Mouse (Mus musculus): ENCODE measurements around the gene Prss37. TPM values are rescaled to one million over a fixed set of nuclear protein-coding genes. Genes with fewer than 3 reads are reported as not detected.
A peak's percentile ranks its signal among the peaks of the same experiment; 100 is the strongest.

The Prss37 gene
- total RNA-seq (2021) = not detected
- long read RNA-seq, experiment 1 = 0 reads
- long read RNA-seq, experiment 2 = 0 reads

DNA sequence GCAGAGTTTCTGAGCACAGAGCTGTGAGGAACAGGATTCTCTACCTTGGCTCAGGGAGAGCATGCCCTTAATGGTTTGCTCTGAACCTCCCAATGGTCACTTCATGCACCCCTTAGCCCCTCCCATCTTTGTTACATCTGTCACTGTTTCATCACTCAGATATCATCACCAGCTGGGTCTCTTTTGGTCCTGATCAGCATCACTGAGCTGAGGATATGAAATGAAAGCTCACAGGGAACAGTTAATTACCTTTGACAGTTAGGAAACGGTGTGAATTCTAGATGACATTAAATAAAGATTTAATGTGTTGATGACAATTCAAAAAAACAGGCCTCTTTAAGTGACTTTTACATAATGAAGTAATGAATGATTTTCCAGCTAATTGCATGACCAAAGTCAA is at the start of gene Prss37:
Prss37 (minus strand) TSS at position 101 of the 400 bp plus-strand sequence.
- no peak for DNase-seq (ENCODE audit: low spot score in 2 of 2)
- intact Hi-C loops (cut with DNase I) = no loop called here

DNA sequence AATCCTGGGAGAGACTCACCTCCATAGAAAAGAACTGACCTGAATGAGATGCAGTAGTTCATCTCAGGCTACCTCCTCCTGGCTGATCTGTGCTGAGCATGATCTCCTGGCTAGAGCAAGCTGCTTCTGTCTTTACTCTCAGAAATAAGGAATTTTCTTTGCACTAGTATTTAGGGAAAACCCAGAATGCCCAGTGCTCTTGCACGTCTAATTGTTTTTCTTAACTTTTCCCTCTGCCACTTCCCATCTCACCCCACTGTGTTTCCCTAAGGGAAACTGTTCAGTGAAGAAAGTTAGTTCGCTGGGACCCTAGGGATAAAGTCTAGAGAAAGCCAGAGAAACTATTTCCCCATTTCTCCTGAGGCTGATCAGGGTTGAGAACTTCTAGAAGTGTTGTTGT is 35.6 kb upstream of the Prss37 start, which contains the start of gene Olfr461:
Olfr461 (minus strand) TSS at position 101 of the 400 bp plus-strand sequence.
- intact Hi-C loops (cut with DNase I) = no loop called here
- DNase-seq (ENCODE audit: low spot score in 2 of 2) = no peak

DNA sequence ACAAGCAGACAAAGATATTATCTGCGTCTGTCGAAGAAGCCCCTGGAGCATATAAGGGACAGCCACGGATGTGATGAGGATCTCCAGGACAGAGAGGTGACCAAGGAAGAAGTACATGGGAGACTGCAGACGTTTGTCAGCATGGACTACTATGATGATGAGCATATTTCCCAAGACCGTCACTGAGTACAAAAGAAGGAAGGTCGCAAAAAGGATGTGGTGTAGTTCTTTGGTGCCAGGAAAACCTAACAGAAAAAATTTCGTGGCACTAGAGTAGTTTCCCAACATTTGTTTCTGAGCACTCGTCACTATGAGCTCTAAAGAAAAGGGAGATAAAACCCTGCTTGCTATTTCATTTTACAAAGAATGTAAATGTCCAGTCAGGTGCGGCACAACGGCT is 25.4 kb upstream of the Prss37 start:
- intact Hi-C loops (cut with DNase I) = no loop called here
- DNase-seq (ENCODE audit: low spot score in 2 of 2) = no peak

DNA sequence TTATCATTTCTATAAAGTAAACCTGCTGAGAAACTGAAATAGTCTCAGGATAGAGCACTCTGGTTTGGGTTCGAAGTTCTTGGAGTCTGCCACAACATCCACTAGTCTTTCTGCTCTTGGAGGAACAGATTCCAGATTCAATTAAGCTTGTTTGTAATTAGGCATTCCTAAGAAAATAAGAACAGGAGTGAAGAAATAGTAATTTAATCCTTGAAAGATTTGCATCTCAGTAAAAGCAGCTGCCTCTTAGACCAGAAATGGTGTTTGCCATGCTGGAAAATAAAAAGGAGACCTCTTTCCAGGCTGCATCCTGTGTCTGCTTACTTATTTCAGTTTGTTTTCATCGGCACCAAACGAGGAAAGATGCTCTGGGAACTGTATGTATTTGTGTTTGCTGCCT is 26.1 kb downstream of the Prss37 start, which contains the start of gene Tas2r108:
Tas2r108 (plus strand) TSS at position 301 of the 400 bp plus-strand sequence.
- DNase-seq (ENCODE audit: low spot score in 2 of 2) = no peak
- intact Hi-C loops (cut with DNase I) = no loop called here

DNA sequence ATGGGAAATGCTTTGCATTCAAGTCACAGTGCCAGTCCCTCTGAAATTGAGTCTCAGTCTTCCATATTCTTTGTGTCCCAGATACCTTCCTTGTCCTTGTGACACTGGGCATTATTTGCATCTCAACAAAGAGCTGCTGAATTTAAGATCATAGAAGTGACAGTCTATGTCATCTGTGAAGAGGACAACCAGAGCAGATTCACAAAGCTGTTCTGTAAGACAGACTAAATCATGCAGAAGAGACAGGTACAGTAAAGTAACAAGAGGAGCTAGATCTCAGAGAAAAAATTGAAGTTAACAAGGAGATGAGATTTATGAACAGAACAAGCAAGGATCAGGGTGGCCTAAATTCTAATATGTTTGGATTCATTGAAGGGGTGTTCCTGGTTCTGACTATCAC is 28.4 kb downstream of the Prss37 start, which contains the start of gene Tas2r137:
Tas2r137 (plus strand) TSS at position 301 of the 400 bp plus-strand sequence.
- intact Hi-C loops (cut with DNase I) = no loop called here
- DNase-seq (ENCODE audit: low spot score in 2 of 2) = no peak

DNA sequence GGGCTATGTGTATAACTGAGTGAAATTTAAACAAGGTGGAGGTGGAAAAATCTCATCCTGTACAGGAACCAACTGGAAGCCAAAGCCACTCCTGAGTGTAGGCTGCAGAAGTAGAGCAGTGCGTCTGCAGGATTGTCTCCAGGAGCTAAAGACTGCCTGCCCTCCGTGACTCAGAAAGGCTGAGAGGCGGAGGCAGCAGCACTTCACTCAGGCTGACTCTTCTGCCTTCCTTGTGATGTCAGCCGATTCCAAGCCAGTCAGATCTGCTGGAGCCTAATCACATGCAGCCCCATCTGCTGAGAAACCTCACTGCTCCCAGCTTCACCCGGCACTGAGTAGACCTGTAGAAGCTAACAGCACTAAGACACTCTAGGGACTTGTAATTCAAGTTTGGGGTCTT is 37.0 kb downstream of the Prss37 start:
- DNase-seq (ENCODE audit: low spot score in 2 of 2) = no peak
- intact Hi-C loops (cut with DNase I) = no loop called here

DNA sequence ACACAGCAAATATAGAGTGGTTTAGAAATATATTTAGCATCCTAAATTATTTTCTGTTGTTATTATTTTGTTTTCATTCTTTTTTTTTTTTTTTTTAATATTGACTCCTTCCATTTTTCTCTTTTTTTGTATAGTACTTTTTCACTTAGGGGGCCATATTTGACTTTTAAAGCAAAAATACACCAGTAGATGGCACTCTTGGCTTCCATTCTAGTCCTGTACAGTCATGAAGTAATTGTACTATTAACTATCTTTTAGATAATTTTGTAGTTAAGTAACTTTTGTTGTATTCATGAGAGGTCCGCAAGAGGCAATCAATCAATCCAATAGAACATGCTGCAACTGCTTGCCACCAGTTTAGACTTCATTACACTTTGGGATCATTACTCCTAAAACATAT is 39.6 kb downstream of the Prss37 start:
- DNase-seq (ENCODE audit: low spot score in 2 of 2) = peak; percentile 10 to 13
- intact Hi-C loops (cut with DNase I) = loop anchor here (2.0 to 10.0 kb wide), 2 partner anchors 209 to 365 kb away; no protein-coding TSS in a partner anchor

DNA sequence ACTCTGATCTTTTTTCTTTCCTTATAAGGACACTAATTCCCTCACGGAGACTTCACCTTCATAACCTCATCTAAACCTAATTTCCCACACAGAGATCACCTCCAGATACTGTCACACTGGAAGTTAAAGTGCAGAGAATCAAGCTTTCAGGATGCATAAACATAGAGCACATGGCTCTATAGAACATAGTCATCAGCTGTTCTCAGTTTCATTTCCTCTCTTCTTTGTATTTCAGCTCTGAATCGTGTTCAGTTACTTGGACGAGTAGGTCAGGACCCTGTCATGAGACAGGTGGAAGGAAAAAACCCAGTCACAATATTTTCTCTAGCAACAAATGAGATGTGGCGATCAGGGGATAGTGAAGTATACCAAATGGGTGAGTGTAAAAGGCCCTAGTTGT is 43.2 kb downstream of the Prss37 start:
- DNase-seq (ENCODE audit: low spot score in 2 of 2) = no peak
- intact Hi-C loops (cut with DNase I) = loop anchor here (10.0 kb wide), 1 partner anchor 369 kb away; no protein-coding TSS in a partner anchor

DNA sequence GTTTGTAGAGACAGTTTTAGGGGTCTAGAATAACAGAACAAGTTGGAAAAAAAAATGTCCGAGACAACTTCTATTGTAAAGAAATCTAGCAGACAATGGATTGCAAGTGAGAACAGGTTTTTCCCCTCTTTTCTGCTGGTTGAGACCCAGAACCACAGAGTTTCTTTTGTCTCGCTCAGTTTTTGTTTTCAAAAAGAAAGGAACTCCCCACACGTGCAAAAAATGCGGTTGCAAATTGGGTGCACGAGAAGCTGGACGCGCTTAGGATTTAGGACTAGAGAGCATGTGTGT is 47.6 kb downstream of the Prss37 start:
- intact Hi-C loops (cut with DNase I) = loop anchor here (5.0 to 10.0 kb wide), 2 partner anchors 34 to 373 kb away; partner anchors contain the start of genes E330009J07Rik and Wee2
- DNase-seq (ENCODE audit: low spot score in 2 of 2) = no peak

DNA sequence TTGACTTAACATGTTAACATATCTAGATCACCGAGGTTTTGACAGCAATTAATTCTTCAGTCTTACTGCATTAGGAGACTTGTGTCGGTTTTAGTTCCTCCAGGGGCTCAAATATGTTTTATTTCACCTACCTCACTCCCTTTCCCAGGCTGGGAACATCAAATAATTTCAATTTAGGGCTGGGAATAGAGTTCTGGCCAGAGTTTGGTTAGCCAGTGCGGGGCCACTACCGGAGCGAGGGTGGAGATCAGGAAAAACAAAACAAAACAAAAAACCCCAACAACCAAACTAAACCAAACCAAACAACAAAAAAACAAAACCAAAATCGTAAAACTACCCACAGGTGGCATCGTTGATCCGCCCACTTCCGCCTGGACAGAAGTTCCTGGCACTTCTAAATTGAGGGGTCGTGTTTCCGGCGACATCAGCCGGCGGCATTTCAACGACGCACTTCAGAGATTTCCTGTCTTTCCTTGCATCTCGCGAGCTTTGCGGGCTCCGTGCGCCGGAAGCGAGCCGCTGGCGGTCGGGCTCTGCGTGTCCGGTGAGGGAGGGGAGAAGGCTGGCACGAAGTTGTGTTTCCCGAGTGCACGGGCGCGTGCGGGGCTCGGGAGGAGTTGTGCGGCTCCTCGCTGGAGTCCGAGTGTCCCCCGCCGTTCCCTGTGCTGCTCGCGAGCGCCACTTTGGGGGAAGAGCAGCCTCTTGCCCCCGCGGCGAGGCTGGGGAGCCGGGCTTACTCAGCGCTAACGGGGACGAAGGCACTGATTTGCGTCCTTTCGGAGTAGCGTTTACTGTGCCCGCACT is 48.2 kb downstream of the Prss37 start, which contains the start of gene Ssbp1:
Ssbp1 (plus strand) TSS at position 437 of the 804 bp plus-strand sequence.
- intact Hi-C loops (cut with DNase I) = loop anchor here (5.0 to 10.0 kb wide), 2 partner anchors 34 to 374 kb away; partner anchors contain the start of genes E330009J07Rik and Wee2
- peak; percentile 93 to 95 for DNase-seq (ENCODE audit: low spot score in 2 of 2)

DNA sequence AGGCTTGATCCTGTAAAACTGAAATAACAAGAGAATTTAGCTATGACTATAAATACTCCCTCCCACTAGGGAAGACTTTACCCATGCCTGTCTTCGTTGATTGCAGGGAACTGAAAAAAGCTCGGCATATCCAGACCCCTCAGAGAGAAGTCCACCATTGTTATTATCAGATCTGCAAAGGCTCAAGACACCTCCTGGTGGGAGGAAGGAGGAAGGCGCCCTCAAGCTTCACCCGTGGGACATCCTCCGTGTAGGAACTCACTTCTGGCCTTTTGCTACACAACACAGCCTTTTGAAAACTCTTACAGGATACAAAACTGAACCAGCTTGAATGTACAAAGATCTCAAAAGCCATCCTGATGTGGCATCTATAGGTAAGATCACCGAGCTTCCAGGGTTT is 53.6 kb downstream of the Prss37 start:
- intact Hi-C loops (cut with DNase I) = no loop called here
- no peak for DNase-seq (ENCODE audit: low spot score in 2 of 2)

Other genes with a start within 250 kb of the Prss37 start
- gene Agk, start 194.3 kb downstream of the Prss37 start, total RNA-seq (2021) = 10 to 100 TPM; 50.7 to 51.6 TPM
- gene E330009J07Rik, start 83.4 kb downstream of the Prss37 start, total RNA-seq (2021) = 10 to 100 TPM; 38.6 to 45.2 TPM
- gene Wee2, start 80.4 kb downstream of the Prss37 start, total RNA-seq (2021) = not detected
- gene Ssbp1, start 48.2 kb downstream of the Prss37 start, total RNA-seq (2021) = 10 to 100 TPM; 31.8 to 37.1 TPM
- not detected for gene Tas2r137, start 28.3 kb downstream of the Prss37 start, total RNA-seq (2021)
- gene Tas2r108, start 26.0 kb downstream of the Prss37 start, total RNA-seq (2021) = not detected
- gene Olfr461, start 35.5 kb upstream of the Prss37 start, total RNA-seq (2021) = not detected
- gene Olfr460, start 50.0 kb upstream of the Prss37 start, total RNA-seq (2021) = not detected
- under 1 TPM; 0.32 to 0.48 TPM for gene Clec5a, start 66.3 kb upstream of the Prss37 start, total RNA-seq (2021)
- gene Tas2r138, start 93.8 kb upstream of the Prss37 start, total RNA-seq (2021) = not detected
- gene Mgam, start 109.3 kb upstream of the Prss37 start, total RNA-seq (2021) = not detected